Mouse (Mus musculus): ENCODE measurements at regions not wholly inside any gene's neighbourhood (a gene's known extent, or its start where the extent isn't known, plus 50 kb on each side); places are given as distances from the start of the nearest gene placed in this dataset.
"Not testable (repeated sequence)": the region's sequence is repeated elsewhere in the genome, so short reads cannot be mapped to it uniquely, and the experiment has no call there.

GRCm38 (mm10) chr4:101366905-101367679 lies 52.0 kb upstream of the Ak4 start:
- intact Hi-C loops (cut with DNase I): loop anchor here (2.0 to 10.0 kb wide), 4 partner anchors 18 to 1758 kb away; no protein-coding TSS in a partner anchor
- no peak for DNase-seq (ENCODE audit: low spot score)

- DNase-seq (ENCODE audit: low spot score): no peak
- intact Hi-C loops (cut with DNase I): loop anchor here (10.0 kb wide), 2 partner anchors 370 to 1760 kb away; no protein-coding TSS in a partner anchor
Observed at GRCm38 (mm10) chr4:101365299-101365698, 53.8 kb upstream of the Ak4 start.

GRCm38 (mm10) chr4:101364716-101365115 lies 54.4 kb upstream of the Ak4 start:
- no peak for DNase-seq (ENCODE audit: low spot score)

GRCm38 (mm10) chr4:101363231-101363630 lies 55.8 kb upstream of the Ak4 start:
- not testable (repeated sequence) for DNase-seq (ENCODE audit: low spot score)

More at GRCm38 (mm10) chr4:101364716-101365115, 54.4 kb upstream of the Ak4 start:
- intact Hi-C loops (cut with DNase I): loop anchor here (10.0 kb wide), 2 partner anchors 370 to 1760 kb away; no protein-coding TSS in a partner anchor

GRCm38 (mm10) chr4:101361779-101362178 lies 57.3 kb upstream of the Ak4 start:
- intact Hi-C loops (cut with DNase I): loop anchor here (10.0 kb wide), 2 partner anchors 367 to 1763 kb away; no protein-coding TSS in a partner anchor
- DNase-seq (ENCODE audit: low spot score): no peak

More at GRCm38 (mm10) chr4:101363231-101363630, 55.8 kb upstream of the Ak4 start:
- intact Hi-C loops (cut with DNase I): loop anchor here (10.0 kb wide), 2 partner anchors 368 to 1762 kb away; no protein-coding TSS in a partner anchor

- intact Hi-C loops (cut with DNase I): loop anchor here (10.0 kb wide), 2 partner anchors 365 to 1765 kb away; no protein-coding TSS in a partner anchor
- no peak for DNase-seq (ENCODE audit: low spot score)
Observed at GRCm38 (mm10) chr4:101360296-101360695, 58.8 kb upstream of the Ak4 start.

- DNase-seq (ENCODE audit: low spot score): no peak
- intact Hi-C loops (cut with DNase I): loop anchor here (5.0 kb wide), 1 partner anchor 288 kb away; the partner anchor contains the start of gene Leprot
Observed at GRCm38 (mm10) chr4:101359119-101359518, 60.0 kb upstream of the Ak4 start.

GRCm38 (mm10) chr4:101358525-101358924 lies 60.6 kb upstream of the Ak4 start:
- DNase-seq (ENCODE audit: low spot score): no peak
- intact Hi-C loops (cut with DNase I): loop anchor here (5.0 kb wide), 1 partner anchor 289 kb away; the partner anchor contains the start of gene Leprot

GRCm38 (mm10) chr4:101357923-101358322 lies 61.2 kb upstream of the Ak4 start:
- no peak for DNase-seq (ENCODE audit: low spot score)
- intact Hi-C loops (cut with DNase I): loop anchor here (5.0 kb wide), 1 partner anchor 289 kb away; the partner anchor contains the start of gene Leprot

GRCm38 (mm10) chr4:101356954-101357891 lies 61.9 kb upstream of the Ak4 start:
- peak; percentile 29 for DNase-seq (ENCODE audit: low spot score)
- intact Hi-C loops (cut with DNase I): loop anchor here (5.0 kb wide), 1 partner anchor 290 kb away; the partner anchor contains the start of gene Leprot

- intact Hi-C loops (cut with DNase I): loop anchor here (5.0 kb wide), 1 partner anchor 291 kb away; the partner anchor contains the start of gene Leprot
- peak; percentile 87 for DNase-seq (ENCODE audit: low spot score)
Observed at GRCm38 (mm10) chr4:101356093-101356953, 62.8 kb upstream of the Ak4 start.

GRCm38 (mm10) chr4:101355431-101356092 lies 63.5 kb upstream of the Ak4 start:
- DNase-seq (ENCODE audit: low spot score): peak; percentile 43
- intact Hi-C loops (cut with DNase I): loop anchor here (2.0 to 5.0 kb wide), 3 partner anchors 63 to 292 kb away; partner anchors contain the start of gene Leprot

- peak; percentile 74 for DNase-seq (ENCODE audit: low spot score)
- intact Hi-C loops (cut with DNase I): loop anchor here (2.0 to 5.0 kb wide), 3 partner anchors 62 to 292 kb away; partner anchors contain the start of gene Leprot
Observed at GRCm38 (mm10) chr4:101354951-101355350, 64.1 kb upstream of the Ak4 start.

- intact Hi-C loops (cut with DNase I): loop anchor here (2.0 kb wide), 2 partner anchors 61 to 87 kb away; no protein-coding TSS in a partner anchor
- no peak for DNase-seq (ENCODE audit: low spot score)
Observed at GRCm38 (mm10) chr4:101354086-101354855, 64.8 kb upstream of the Ak4 start.

- no peak for DNase-seq (ENCODE audit: low spot score)
- intact Hi-C loops (cut with DNase I): no loop called here
Observed at GRCm38 (mm10) chr4:101352178-101352577, 66.9 kb upstream of the Ak4 start.

GRCm38 (mm10) chr4:101351716-101352115 lies 67.4 kb upstream of the Ak4 start:
- DNase-seq (ENCODE audit: low spot score): no peak
- intact Hi-C loops (cut with DNase I): no loop called here

GRCm38 (mm10) chr4:101350656-101351055 lies 68.4 kb upstream of the Ak4 start:
- intact Hi-C loops (cut with DNase I): no loop called here
- no peak for DNase-seq (ENCODE audit: low spot score)
